Mouse (Mus musculus): ENCODE measurements around the gene Klra2. TPM values are rescaled to one million over a fixed set of nuclear protein-coding genes. Genes with fewer than 3 reads are reported as not detected.

The Klra2 gene
- polyA plus RNA-seq, 1 experiment, result 9.2 TPM

GRCm38 (mm10) chr6:131272311-131272710, 25.1 kb upstream of the Klra2 start:
- Histone ChIP-seq H3K4me3 (replicated peaks; ENCODE audit: control insufficient read depth, low read depth, low read length) (no peak overlapping the region), H3K27ac (ENCODE audit: control insufficient read depth, insufficient read depth, low read depth, low read length, poor library complexity) (no peak overlapping the region), H3K4me1 (ENCODE audit: control insufficient read depth, insufficient read depth, low read length) (peaks cover 1% of the 10 kb centered on the region)
- 77% methylated on average over 1 of the region's 1 CpGs for WGBS
- no peak for TF ChIP-seq POLR2A (IDR thresholded peaks at IDR 0.05; ENCODE audit: borderline replicate concordance, control insufficient read depth, low read depth, low read length)
- TF ChIP-seq CTCF (IDR thresholded peaks at IDR 0.05; ENCODE audit: control insufficient read depth, insufficient read depth, low read length), result no peak

- no peak overlapping the region for H3K4me3 ChIP-seq (replicated peaks; ENCODE audit: control insufficient read depth, low read depth, low read length)
- H3K4me1 ChIP-seq (ENCODE audit: control insufficient read depth, insufficient read depth, low read length), result peaks cover 1% of the 10 kb centered on the region
- TF ChIP-seq CTCF (IDR thresholded peaks at IDR 0.05; ENCODE audit: control insufficient read depth, insufficient read depth, low read length), result no peak
- 26% methylated on average over 1 of the region's 1 CpGs for WGBS
- H3K27ac ChIP-seq (ENCODE audit: control insufficient read depth, insufficient read depth, low read depth, low read length, poor library complexity), result no peak overlapping the region
Measured at GRCm38 (mm10) chr6:131270312-131270711, 23.1 kb upstream of the Klra2 start.

GRCm38 (mm10) chr6:131269599-131269998, 22.4 kb upstream of the Klra2 start:
- Histone ChIP-seq H3K4me1 (ENCODE audit: control insufficient read depth, insufficient read depth, low read length) (peaks cover 1% of the 10 kb centered on the region), H3K4me3 (replicated peaks; ENCODE audit: control insufficient read depth, low read depth, low read length) (no peak overlapping the region), H3K27ac (ENCODE audit: control insufficient read depth, insufficient read depth, low read depth, low read length, poor library complexity) (no peak overlapping the region)
- 43% methylated on average over 2 of the region's 2 CpGs for WGBS
- no peak for TF ChIP-seq POLR2A (IDR thresholded peaks at IDR 0.05; ENCODE audit: borderline replicate concordance, control insufficient read depth, low read depth, low read length)
- no peak for TF ChIP-seq CTCF (IDR thresholded peaks at IDR 0.05; ENCODE audit: control insufficient read depth, insufficient read depth, low read length)

GRCm38 (mm10) chr6:131264175-131264574, 17.0 kb upstream of the Klra2 start:
- no peak overlapping the region for H3K4me3 ChIP-seq (replicated peaks; ENCODE audit: control insufficient read depth, low read depth, low read length)
- H3K4me1 ChIP-seq (ENCODE audit: control insufficient read depth, insufficient read depth, low read length), result no peaks in the 10 kb centered on the region; the same call in none of the 2 replicates
- no peak for TF ChIP-seq CTCF (IDR thresholded peaks at IDR 0.05; ENCODE audit: control insufficient read depth, insufficient read depth, low read length)
- no peak for TF ChIP-seq POLR2A (IDR thresholded peaks at IDR 0.05; ENCODE audit: borderline replicate concordance, control insufficient read depth, low read depth, low read length)
- H3K27ac ChIP-seq (ENCODE audit: control insufficient read depth, insufficient read depth, low read depth, low read length, poor library complexity), result no peak overlapping the region
- WGBS, result 66% methylated on average over 5 of the region's 5 CpGs

GRCm38 (mm10) chr6:131262778-131263177, 15.6 kb upstream of the Klra2 start:
- no peak overlapping the region for H3K4me3 ChIP-seq (replicated peaks; ENCODE audit: control insufficient read depth, low read depth, low read length)
- 51% methylated on average over 3 of the region's 3 CpGs for WGBS
- H3K27ac ChIP-seq (ENCODE audit: control insufficient read depth, insufficient read depth, low read depth, low read length, poor library complexity), result no peak overlapping the region
- no peaks in the 10 kb centered on the region for H3K4me1 ChIP-seq (ENCODE audit: control insufficient read depth, insufficient read depth, low read length)
- TF ChIP-seq CTCF (IDR thresholded peaks at IDR 0.05; ENCODE audit: control insufficient read depth, insufficient read depth, low read length) (no peak), POLR2A (IDR thresholded peaks at IDR 0.05; ENCODE audit: borderline replicate concordance, control insufficient read depth, low read depth, low read length) (no peak)

GRCm38 (mm10) chr6:131262009-131262408, 14.8 kb upstream of the Klra2 start:
- Histone ChIP-seq H3K27ac (ENCODE audit: control insufficient read depth, insufficient read depth, low read depth, low read length, poor library complexity) (no peak overlapping the region), H3K4me1 (ENCODE audit: control insufficient read depth, insufficient read depth, low read length) (no peaks in the 10 kb centered on the region), H3K4me3 (replicated peaks; ENCODE audit: control insufficient read depth, low read depth, low read length) (no peak overlapping the region)
- TF ChIP-seq CTCF (IDR thresholded peaks at IDR 0.05; ENCODE audit: control insufficient read depth, insufficient read depth, low read length) (no peak), POLR2A (IDR thresholded peaks at IDR 0.05; ENCODE audit: borderline replicate concordance, control insufficient read depth, low read depth, low read length) (no peak)
- 61% methylated on average over 3 of the region's 3 CpGs for WGBS

GRCm38 (mm10) chr6:131245081-131245480, 2.1 kb downstream of the Klra2 start:
- Histone ChIP-seq H3K27ac (ENCODE audit: control insufficient read depth, insufficient read depth, low read depth, low read length, poor library complexity) (no peak overlapping the region), H3K4me1 (ENCODE audit: control insufficient read depth, insufficient read depth, low read length) (no peaks in the 10 kb centered on the region), H3K4me3 (replicated peaks; ENCODE audit: control insufficient read depth, low read depth, low read length) (no peak overlapping the region)
- WGBS, result 46% methylated on average over 2 of the region's 2 CpGs
- TF ChIP-seq POLR2A (IDR thresholded peaks at IDR 0.05; ENCODE audit: borderline replicate concordance, control insufficient read depth, low read depth, low read length), result no peak
- TF ChIP-seq CTCF (IDR thresholded peaks at IDR 0.05; ENCODE audit: control insufficient read depth, insufficient read depth, low read length), result no peak

Other genes with a start within 250 kb of the Klra2 start
- gene Magohb, start 45.9 kb upstream of the Klra2 start, polyA plus RNA-seq (2011; ENCODE audit: insufficient read depth, insufficient read length, low replicate concordance, missing spikeins), result 17.4 and 20.9 TPM in 2 replicates
- gene Styk1, start 106.2 kb upstream of the Klra2 start, polyA plus RNA-seq (2011; ENCODE audit: insufficient read depth, insufficient read length, low replicate concordance, missing spikeins), result 0.38 and 0.60 TPM in 2 replicates
- 168 and 192 TPM in 2 replicates for gene Ybx3, start 141.1 kb upstream of the Klra2 start, polyA plus RNA-seq (2011; ENCODE audit: insufficient read depth, insufficient read length, low replicate concordance, missing spikeins)
- gene 5430401F13Rik, start 239.0 kb upstream of the Klra2 start, polyA plus RNA-seq (2011; ENCODE audit: insufficient read depth, insufficient read length, low replicate concordance, missing spikeins), result not detected in 2 replicates
- gene Gm6619, start 239.0 kb upstream of the Klra2 start, polyA plus RNA-seq (2011; ENCODE audit: insufficient read depth, insufficient read length, low replicate concordance, missing spikeins), result not detected in 2 replicates